Mouse (Mus musculus) stomach, postnatal 0 days (tissue): ENCODE measurements at regions not wholly inside any gene's neighbourhood (a gene's known extent, or its start where the extent isn't known, plus 50 kb on each side); places are given as distances from the start of the nearest gene placed in this dataset.

Experiments
- ATAC-seq: fragments of 200-750 bp; cut with Nextera tagmentation; 2 replicates; pipeline ENCODE4 v1.8.0; 2017; ENCODE audit not compliant: low FRiP score, low TSS enrichment
- DNase-seq: peaks from one replicate; pipeline ENCODE4 v3.0.0-alpha.2; 2016; ENCODE audit warnings: low spot score
- H3K27ac ChIP-seq: fragments of 300-500 bp; sonication (generic); replicated peaks from 2 replicates; pipeline ENCODE4 v1.5.1; 2014; ENCODE audit warnings: mild to moderate bottlenecking, control low read depth
- H3K27me3 ChIP-seq: fragments of 300-500 bp; sonication (generic); 2 replicates; pipeline ENCODE4 v1.6.1; 2014; ENCODE audit warnings: low read length; ENCODE audit not compliant: control insufficient read depth, insufficient read depth
- H3K36me3 ChIP-seq: fragments of 300-500 bp; sonication (generic); 2 replicates; pipeline ENCODE4 v1.6.1; 2014; ENCODE audit warnings: low read length, mixed read lengths; ENCODE audit not compliant: control insufficient read depth, insufficient read depth
- H3K4me1 ChIP-seq: fragments of 300-500 bp; sonication (generic); replicated peaks from 2 replicates; pipeline ENCODE4 v1.6.1; 2014; ENCODE audit warnings: antibody characterized with exemption; ENCODE audit not compliant: control insufficient read depth, insufficient read depth
- H3K4me2 ChIP-seq: fragments of 300-500 bp; sonication (generic); replicated peaks from 2 replicates; pipeline ENCODE4 v1.6.1; 2014; ENCODE audit warnings: low read depth, mild to moderate bottlenecking, control low read depth, moderate library complexity
- H3K4me3 ChIP-seq: fragments of 300-500 bp; sonication (generic); 2 replicates; pipeline ENCODE4 v1.5.1; 2014; ENCODE audit warnings: low read depth, low read length, control low read depth
- H3K9ac ChIP-seq: fragments of 300-500 bp; sonication (generic); 2 replicates; pipeline ENCODE4 v1.6.1; 2014; ENCODE audit warnings: mild to moderate bottlenecking, low read length, control low read depth, mixed read lengths
- H3K9me3 ChIP-seq: fragments of 300-500 bp; sonication (generic); 2 replicates; pipeline ENCODE4 v1.6.1; 2016; ENCODE audit warnings: low read length; ENCODE audit not compliant: control insufficient read depth
- CTCF ChIP-seq: IDR thresholded peaks from 2 replicates; pipeline ENCODE4 v1.5.1; 2016; ENCODE audit warnings: antibody characterized with exemption, low read depth, mild to moderate bottlenecking, moderate library complexity
- EP300 ChIP-seq: optimal IDR thresholded peaks from 2 replicates; pipeline ENCODE3; 2016; ENCODE audit warnings: antibody characterized with exemption
- WGBS: fragments of 180-500 bp; shearing (Covaris S2); extraction: QIAGEN DNeasy Blood & Tissue Kit; methylation state at CpG from one replicate; pipeline ENCODE4 v1.1.7; 2014; 5-methylcytosine and 5-hydroxymethylcytosine counted together

- Histone ChIP-seq H3K9me3 (no peaks in the 10 kb centered on the region), H3K9ac (no peak overlapping the region), H3K27me3 (no peaks in the 10 kb centered on the region), H3K4me1 (no peaks in the 10 kb centered on the region), H3K4me3 (no peak overlapping the region), H3K27ac (no peak overlapping the region), H3K36me3 (no peaks in the 10 kb centered on the region), H3K4me2 (no peak overlapping the region)
- DNase-seq (no peak), ATAC-seq (no peak)
- 80% methylated on average over 6 of the region's 6 CpGs for WGBS
- no peak for TF ChIP-seq EP300
- TF ChIP-seq CTCF = no peak
Measured at GRCm38 (mm10) chr19:35863049-35863448, 194.3 kb downstream of the Htr7 start.

- Histone ChIP-seq H3K9ac (no peak overlapping the region), H3K36me3 (no peaks in the 10 kb centered on the region), H3K4me2 (no peak overlapping the region), H3K27me3 (no peaks in the 10 kb centered on the region), H3K4me1 (no peaks in the 10 kb centered on the region), H3K27ac (no peak overlapping the region), H3K9me3 (no peaks in the 10 kb centered on the region), H3K4me3 (no peak overlapping the region)
- TF ChIP-seq EP300 (no peak), CTCF (no peak)
- DNase-seq = no peak
- no peak for ATAC-seq
- 43% methylated on average over 4 of the region's 4 CpGs for WGBS
Measured at GRCm38 (mm10) chr19:35861421-35861820, 195.9 kb downstream of the Htr7 start.

GRCm38 (mm10) chr19:35832992-35833391 is 224.3 kb downstream of the Htr7 start:
- 7% methylated on average over 4 of the region's 4 CpGs for WGBS
- no peak for ATAC-seq
- no peak overlapping the region for H3K27ac ChIP-seq

DNA sequence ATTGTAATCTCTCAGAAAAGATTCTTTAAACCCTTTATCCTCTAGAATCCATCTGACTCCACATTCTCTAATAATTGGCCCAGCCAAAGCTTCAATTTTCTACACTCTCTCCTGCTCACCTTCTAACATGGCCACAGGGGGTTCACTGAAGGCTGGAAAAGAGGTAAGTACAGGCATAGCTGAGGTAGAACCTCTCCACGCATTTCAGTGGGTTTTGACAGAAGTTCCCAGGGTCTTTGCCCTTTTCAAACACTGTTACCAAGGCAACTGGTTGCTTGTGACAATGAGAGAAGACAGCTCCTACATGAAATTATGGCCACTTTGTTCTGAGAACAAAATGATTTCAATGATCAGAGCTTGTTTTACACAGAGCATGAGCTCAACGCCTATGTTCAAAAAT is 231.2 kb downstream of the Htr7 start:
- 62% methylated on average over 2 of the region's 2 CpGs for WGBS
- no peak overlapping the region for H3K9ac ChIP-seq
- no peak for ATAC-seq
- no peak overlapping the region for H3K27ac ChIP-seq
- no peak overlapping the region for H3K4me2 ChIP-seq
- no peaks in the 10 kb centered on the region for H3K4me1 ChIP-seq
- no peak for TF ChIP-seq EP300
- no peak for TF ChIP-seq CTCF
- H3K36me3 ChIP-seq = no peaks in the 10 kb centered on the region
- H3K4me3 ChIP-seq = no peak overlapping the region
- no peak for DNase-seq
- no peaks in the 10 kb centered on the region for H3K9me3 ChIP-seq
- no peaks in the 10 kb centered on the region for H3K27me3 ChIP-seq

More at GRCm38 (mm10) chr19:35832992-35833391, 224.3 kb downstream of the Htr7 start:
- Histone ChIP-seq H3K9me3 (no peaks in the 10 kb centered on the region), H3K4me3 (no peak overlapping the region), H3K36me3 (no peaks in the 10 kb centered on the region), H3K9ac (no peak overlapping the region), H3K4me2 (no peak overlapping the region), H3K4me1 (no peaks in the 10 kb centered on the region), H3K27me3 (no peaks in the 10 kb centered on the region)
- DNase-seq = peak; percentile 22
- TF ChIP-seq CTCF (peak; percentile 49), EP300 (no peak)

- H3K4me3 ChIP-seq = no peak overlapping the region
- no peak for DNase-seq
- no peaks in the 10 kb centered on the region for H3K27me3 ChIP-seq
- TF ChIP-seq EP300 (no peak), CTCF (no peak)
- H3K27ac ChIP-seq = no peak overlapping the region
- H3K9me3 ChIP-seq = no peaks in the 10 kb centered on the region
- WGBS = 97% methylated on average over 1 of the region's 1 CpGs
- no peaks in the 10 kb centered on the region for H3K4me1 ChIP-seq
- no peak for ATAC-seq
- H3K4me2 ChIP-seq = no peak overlapping the region
- H3K9ac ChIP-seq = no peak overlapping the region
- no peaks in the 10 kb centered on the region for H3K36me3 ChIP-seq
Measured at GRCm38 (mm10) chr19:35819626-35820025, 237.7 kb downstream of the Htr7 start.

DNA sequence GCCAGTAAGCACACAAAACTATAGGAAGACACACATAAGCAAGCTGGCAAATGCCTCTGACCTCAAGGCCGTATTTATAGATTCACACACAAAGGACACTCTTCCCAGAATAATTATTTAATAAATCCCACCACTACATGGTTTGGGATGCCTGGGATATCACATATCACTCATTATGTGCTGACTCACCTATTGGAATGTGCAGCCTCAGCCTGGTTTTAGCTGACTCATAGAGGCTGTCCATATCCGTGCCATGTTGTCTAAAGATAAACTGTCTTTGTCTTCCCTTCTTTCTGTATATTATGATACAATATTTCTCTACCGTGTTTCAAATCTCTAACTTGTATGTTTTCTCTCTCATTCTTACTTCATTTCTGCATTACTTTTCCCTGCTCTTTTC is 262.6 kb downstream of the Htr7 start:
- Histone ChIP-seq H3K9ac (no peak overlapping the region), H3K27me3 (no peaks in the 10 kb centered on the region), H3K36me3 (no peaks in the 10 kb centered on the region), H3K4me3 (no peak overlapping the region), H3K27ac (no peak overlapping the region), H3K4me2 (no peak overlapping the region), H3K9me3 (no peaks in the 10 kb centered on the region), H3K4me1 (no peaks in the 10 kb centered on the region)
- 74% methylated on average over 3 of the region's 3 CpGs for WGBS
- DNase-seq (no peak), ATAC-seq (no peak)
- TF ChIP-seq CTCF = no peak
- no peak for TF ChIP-seq EP300
